Mouse (Mus musculus): Measurements from ENCODE around the gene Tanc1. TPM values are rescaled to one million over a fixed set of nuclear protein-coding genes. Genes with fewer than 3 reads are reported as not detected.
A peak's percentile ranks its signal among the peaks of the same experiment; 100 is the strongest.
"Not testable (repeated sequence)": the region's sequence is repeated elsewhere in the genome, so short reads cannot be mapped to it uniquely, and the experiment has no call there.

The Tanc1 gene
- polyA plus RNA-seq, 1 experiment from 2014 or later = 27.3 TPM

DNA sequence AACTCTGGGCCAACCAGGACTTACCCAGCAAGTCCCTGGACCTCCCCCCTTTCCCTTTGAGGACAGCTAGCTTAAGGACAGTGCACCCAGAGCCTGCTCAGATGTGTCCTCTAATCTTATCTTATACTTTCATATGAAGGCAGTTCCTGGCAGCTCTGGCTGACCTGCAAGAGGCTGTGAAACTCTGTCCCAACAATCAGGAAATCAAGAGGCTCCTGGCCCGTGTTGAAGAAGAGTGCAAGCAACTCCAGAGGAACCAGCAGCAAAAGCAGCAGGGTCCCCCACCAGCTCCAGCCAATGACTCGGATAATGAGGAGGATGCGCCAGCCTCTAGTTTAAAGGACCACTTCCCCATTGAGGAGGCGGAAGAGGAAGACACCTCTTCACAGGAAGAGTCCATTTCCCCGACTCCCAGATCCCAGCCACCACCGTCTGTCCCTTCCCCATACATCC lies 230.7 kb downstream of the Tanc1 start:
- WGBS = 66% methylated on average over 6 of the region's 6 CpGs
- no peak for ATAC-seq (replicated peaks; ENCODE audit: extremely low read depth, insufficient read depth, low FRiP score)
- Histone ChIP-seq H3K9me3 (replicated peaks; ENCODE audit: control insufficient read depth, low read length) (no peaks in the 10 kb centered on the region), H3K36me3 (ENCODE audit: control insufficient read depth, insufficient read depth) (peaks cover 42% of the 10 kb centered on the region), H3K27me3 (ENCODE audit: control insufficient read depth, insufficient read depth, low read length) (no peaks in the 10 kb centered on the region), H3K4me2 (ENCODE audit: low read depth, low read length) (no peak overlapping the region), H3K27ac (ENCODE audit: low read length) (peak overlapping the region; percentile 35; the same call in 1 of the 2 replicates), H3K9ac (ENCODE audit: low read length) (peak overlapping the region; percentile 11; the same call in 1 of the 2 replicates), H3K4me3 (ENCODE audit: low read length) (no peak overlapping the region), H3K4me1 (ENCODE audit: control insufficient read depth, insufficient read depth, low read length) (peaks cover 23% of the 10 kb centered on the region)

DNA sequence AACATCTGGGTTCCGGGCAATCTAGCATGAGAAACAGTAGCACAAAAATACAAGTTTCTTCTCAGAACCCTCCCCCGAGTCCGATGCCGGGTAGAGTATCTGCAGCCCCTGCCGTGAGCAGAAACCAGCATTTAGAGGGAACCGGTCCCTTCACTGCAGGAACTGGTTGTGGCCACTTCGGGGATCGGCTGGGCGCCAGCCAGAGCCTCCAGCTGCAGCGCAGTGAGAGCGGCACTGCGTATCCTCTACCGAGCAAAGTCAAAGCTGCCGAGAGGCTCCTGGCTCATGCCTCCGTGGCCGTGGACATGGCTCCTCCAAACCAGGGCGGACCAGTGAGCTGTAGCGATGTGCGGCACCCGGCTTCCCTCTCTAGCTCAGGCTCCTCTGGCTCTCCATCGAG lies 231.3 kb downstream of the Tanc1 start:
- WGBS = 87% methylated on average over 21 of the region's 21 CpGs
- Histone ChIP-seq H3K4me3 (ENCODE audit: low read length) (no peak overlapping the region), H3K27ac (ENCODE audit: low read length) (no peak overlapping the region), H3K9ac (ENCODE audit: low read length) (no peak overlapping the region), H3K4me1 (ENCODE audit: control insufficient read depth, insufficient read depth, low read length) (peaks cover 23% of the 10 kb centered on the region), H3K9me3 (replicated peaks; ENCODE audit: control insufficient read depth, low read length) (no peaks in the 10 kb centered on the region), H3K36me3 (ENCODE audit: control insufficient read depth, insufficient read depth) (peaks cover 37% of the 10 kb centered on the region), H3K27me3 (ENCODE audit: control insufficient read depth, insufficient read depth, low read length) (no peaks in the 10 kb centered on the region), H3K4me2 (ENCODE audit: low read depth, low read length) (no peak overlapping the region)
- no peak for ATAC-seq (replicated peaks; ENCODE audit: extremely low read depth, insufficient read depth, low FRiP score)

DNA sequence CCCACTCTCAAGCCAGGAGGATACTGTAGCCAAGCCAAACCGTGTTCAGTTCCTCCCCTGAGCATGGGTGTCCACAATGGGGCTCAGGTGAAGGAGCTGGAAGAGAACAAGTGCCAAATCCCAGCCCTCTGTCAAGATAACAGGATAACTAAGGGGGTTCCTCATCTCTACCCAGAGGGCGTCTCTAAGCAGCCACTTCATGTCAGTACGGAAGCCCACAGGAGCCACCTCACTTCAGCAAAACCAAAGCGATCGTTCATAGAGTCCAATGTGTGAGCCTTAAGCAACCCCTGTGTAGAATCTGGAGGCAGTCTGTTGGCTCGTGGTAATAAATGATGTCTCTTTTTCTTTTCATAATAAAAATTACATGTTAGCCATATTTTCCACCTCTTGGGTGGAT lies 232.0 kb downstream of the Tanc1 start:
- Histone ChIP-seq H3K27ac (ENCODE audit: low read length) (no peak overlapping the region), H3K4me1 (ENCODE audit: control insufficient read depth, insufficient read depth, low read length) (peaks cover 23% of the 10 kb centered on the region), H3K36me3 (ENCODE audit: control insufficient read depth, insufficient read depth) (peaks cover 36% of the 10 kb centered on the region), H3K4me2 (ENCODE audit: low read depth, low read length) (no peak overlapping the region), H3K27me3 (ENCODE audit: control insufficient read depth, insufficient read depth, low read length) (no peaks in the 10 kb centered on the region), H3K9ac (ENCODE audit: low read length) (no peak overlapping the region), H3K9me3 (replicated peaks; ENCODE audit: control insufficient read depth, low read length) (no peaks in the 10 kb centered on the region), H3K4me3 (ENCODE audit: low read length) (no peak overlapping the region)
- no peak for ATAC-seq (replicated peaks; ENCODE audit: extremely low read depth, insufficient read depth, low FRiP score)
- WGBS = 84% methylated on average over 6 of the region's 6 CpGs

DNA sequence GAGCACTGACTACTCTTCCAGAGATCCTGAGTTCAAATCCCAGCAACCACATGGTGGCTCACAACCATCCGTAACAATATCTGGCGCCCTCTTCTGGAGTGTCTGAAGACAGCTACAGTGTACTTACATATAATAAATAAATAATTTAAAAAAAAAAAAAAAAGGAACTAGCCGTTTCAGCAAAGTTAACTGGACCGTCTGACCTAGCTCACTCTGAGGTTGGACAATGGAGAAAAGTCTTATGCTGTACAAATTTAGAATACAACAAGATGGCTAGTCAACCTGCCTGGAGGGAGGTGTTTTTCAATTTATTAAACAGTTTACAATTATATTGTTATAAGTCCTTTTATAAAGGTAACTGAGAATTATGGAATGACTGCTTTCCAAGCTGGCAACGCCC lies 240.0 kb downstream of the Tanc1 start:
- not testable (repeated sequence) for H3K9me3 ChIP-seq (replicated peaks; ENCODE audit: control insufficient read depth, low read length); H3K27ac ChIP-seq (ENCODE audit: low read length); H3K36me3 ChIP-seq (ENCODE audit: control insufficient read depth, insufficient read depth); H3K4me2 ChIP-seq (ENCODE audit: low read depth, low read length); H3K27me3 ChIP-seq (ENCODE audit: control insufficient read depth, insufficient read depth, low read length); ATAC-seq (replicated peaks; ENCODE audit: extremely low read depth, insufficient read depth, low FRiP score); H3K4me1 ChIP-seq (ENCODE audit: control insufficient read depth, insufficient read depth, low read length); H3K4me3 ChIP-seq (ENCODE audit: low read length); H3K9ac ChIP-seq (ENCODE audit: low read length)
- 83% methylated on average over 3 of the region's 5 CpGs for WGBS

GRCm38 (mm10) chr2:59852916-59853315 lies 241.1 kb downstream of the Tanc1 start:
- 88% methylated on average over 11 of the region's 11 CpGs for WGBS
- no peak for ATAC-seq (replicated peaks; ENCODE audit: extremely low read depth, insufficient read depth, low FRiP score)
- Histone ChIP-seq H3K27me3 (ENCODE audit: control insufficient read depth, insufficient read depth, low read length) (no peaks in the 10 kb centered on the region), H3K36me3 (ENCODE audit: control insufficient read depth, insufficient read depth) (peaks cover 16% of the 10 kb centered on the region), H3K27ac (ENCODE audit: low read length) (no peak overlapping the region), H3K4me2 (ENCODE audit: low read depth, low read length) (no peak overlapping the region), H3K4me1 (ENCODE audit: control insufficient read depth, insufficient read depth, low read length) (no peaks in the 10 kb centered on the region), H3K9ac (ENCODE audit: low read length) (no peak overlapping the region), H3K4me3 (ENCODE audit: low read length) (no peak overlapping the region), H3K9me3 (replicated peaks; ENCODE audit: control insufficient read depth, low read length) (no peaks in the 10 kb centered on the region)

GRCm38 (mm10) chr2:59853543-59853942 lies 241.7 kb downstream of the Tanc1 start:
- no peak for ATAC-seq (replicated peaks; ENCODE audit: extremely low read depth, insufficient read depth, low FRiP score)
- Histone ChIP-seq H3K4me3 (ENCODE audit: low read length) (no peak overlapping the region), H3K9me3 (replicated peaks; ENCODE audit: control insufficient read depth, low read length) (no peaks in the 10 kb centered on the region), H3K4me2 (ENCODE audit: low read depth, low read length) (no peak overlapping the region), H3K9ac (ENCODE audit: low read length) (no peak overlapping the region), H3K27me3 (ENCODE audit: control insufficient read depth, insufficient read depth, low read length) (no peaks in the 10 kb centered on the region), H3K27ac (ENCODE audit: low read length) (no peak overlapping the region), H3K4me1 (ENCODE audit: control insufficient read depth, insufficient read depth, low read length) (no peaks in the 10 kb centered on the region), H3K36me3 (ENCODE audit: control insufficient read depth, insufficient read depth) (peaks cover 18% of the 10 kb centered on the region)
- 81% methylated on average over 10 of the region's 10 CpGs for WGBS

DNA sequence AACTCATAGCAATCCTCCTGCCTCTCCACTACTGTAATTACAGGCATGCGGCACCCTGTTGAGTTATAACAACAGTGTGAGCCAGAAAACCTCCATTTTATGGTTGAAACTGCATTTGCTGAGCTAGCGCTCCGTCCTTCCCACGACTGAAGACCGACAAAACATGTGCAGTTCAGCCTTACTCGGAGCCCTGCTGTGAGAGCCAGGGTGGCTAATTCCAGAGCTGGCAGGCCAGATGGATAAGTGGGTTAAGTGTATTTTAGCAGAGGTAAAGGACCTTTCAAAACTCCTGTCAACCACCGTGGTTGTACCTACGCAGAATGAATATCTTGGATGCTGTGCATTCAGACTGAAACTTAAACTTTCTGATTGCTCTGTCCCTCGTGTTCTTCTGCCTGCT lies 242.5 kb downstream of the Tanc1 start:
- no peaks in the 10 kb centered on the region for H3K27me3 ChIP-seq (ENCODE audit: control insufficient read depth, insufficient read depth, low read length)
- no peak for ATAC-seq (replicated peaks; ENCODE audit: extremely low read depth, insufficient read depth, low FRiP score)
- no peak overlapping the region for H3K4me2 ChIP-seq (ENCODE audit: low read depth, low read length)
- no peaks in the 10 kb centered on the region for H3K9me3 ChIP-seq (replicated peaks; ENCODE audit: control insufficient read depth, low read length)
- peaks cover 18% of the 10 kb centered on the region for H3K36me3 ChIP-seq (ENCODE audit: control insufficient read depth, insufficient read depth)
- no peak overlapping the region for H3K4me3 ChIP-seq (ENCODE audit: low read length)
- no peak overlapping the region for H3K9ac ChIP-seq (ENCODE audit: low read length)
- 85% methylated on average over 9 of the region's 9 CpGs for WGBS
- H3K4me1 ChIP-seq (ENCODE audit: control insufficient read depth, insufficient read depth, low read length) = no peaks in the 10 kb centered on the region
- no peak overlapping the region for H3K27ac ChIP-seq (ENCODE audit: low read length)

DNA sequence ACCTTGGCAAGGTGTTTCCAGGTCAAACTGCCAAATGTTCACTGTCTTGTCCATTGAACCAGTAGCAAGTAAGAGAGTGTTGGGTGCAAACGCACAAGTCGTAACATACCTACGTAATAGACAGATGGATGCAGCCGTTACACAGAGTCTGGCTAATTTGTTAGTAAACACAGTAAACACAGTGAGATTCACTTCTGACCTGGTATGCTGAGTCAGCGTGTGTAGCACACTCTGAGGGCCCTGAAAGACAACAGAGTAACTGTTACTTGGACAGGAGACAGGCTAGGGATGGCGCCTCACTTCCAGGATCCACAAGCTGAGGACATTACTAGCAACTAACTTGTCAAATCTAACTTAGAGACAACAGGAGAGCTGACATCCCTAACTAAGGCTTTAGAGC lies 250.8 kb downstream of the Tanc1 start:
- no peaks in the 10 kb centered on the region for H3K27me3 ChIP-seq (ENCODE audit: control insufficient read depth, insufficient read depth, low read length)
- peaks cover 16% of the 10 kb centered on the region for H3K36me3 ChIP-seq (ENCODE audit: control insufficient read depth, insufficient read depth)
- ATAC-seq (replicated peaks; ENCODE audit: extremely low read depth, insufficient read depth, low FRiP score) = no peak
- no peak overlapping the region for H3K9ac ChIP-seq (ENCODE audit: low read length)
- no peak overlapping the region for H3K4me2 ChIP-seq (ENCODE audit: low read depth, low read length)
- no peaks in the 10 kb centered on the region for H3K9me3 ChIP-seq (replicated peaks; ENCODE audit: control insufficient read depth, low read length)
- H3K4me3 ChIP-seq (ENCODE audit: low read length) = no peak overlapping the region
- 92% methylated on average over 6 of the region's 6 CpGs for WGBS
- H3K4me1 ChIP-seq (ENCODE audit: control insufficient read depth, insufficient read depth, low read length) = no peaks in the 10 kb centered on the region
- H3K27ac ChIP-seq (ENCODE audit: low read length) = no peak overlapping the region

DNA sequence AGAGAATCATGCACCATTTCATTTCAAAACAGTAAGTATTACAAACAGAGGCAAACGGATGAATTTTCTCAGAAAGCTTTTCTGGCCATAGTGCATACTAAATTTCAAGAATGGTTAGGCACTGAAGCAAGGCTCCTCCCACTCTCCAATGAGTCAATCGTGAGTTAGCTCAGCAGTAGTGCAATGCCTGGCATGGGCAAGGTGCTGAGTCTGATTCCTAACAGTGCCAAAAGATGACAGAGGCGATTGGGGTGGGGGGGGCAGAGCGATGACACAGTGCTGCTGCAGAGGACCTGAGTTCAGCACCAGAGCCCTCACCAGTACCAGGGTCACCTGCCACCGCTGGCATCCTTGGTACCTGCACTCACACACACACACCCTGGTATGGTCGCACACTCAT lies 258.7 kb downstream of the Tanc1 start:
- Histone ChIP-seq H3K4me1 (ENCODE audit: control insufficient read depth, insufficient read depth, low read length) (no peaks in the 10 kb centered on the region), H3K27ac (ENCODE audit: low read length) (no peak overlapping the region), H3K36me3 (ENCODE audit: control insufficient read depth, insufficient read depth) (peaks cover 23% of the 10 kb centered on the region), H3K9me3 (replicated peaks; ENCODE audit: control insufficient read depth, low read length) (0 out of 2 replicates have a peak, but pooled peaks cover 3% of the 10 kb centered on the region), H3K27me3 (ENCODE audit: control insufficient read depth, insufficient read depth, low read length) (no peaks in the 10 kb centered on the region), H3K4me3 (ENCODE audit: low read length) (no peak overlapping the region), H3K4me2 (ENCODE audit: low read depth, low read length) (no peak overlapping the region), H3K9ac (ENCODE audit: low read length) (no peak overlapping the region)
- 85% methylated on average over 6 of the region's 6 CpGs for WGBS
- ATAC-seq (replicated peaks; ENCODE audit: extremely low read depth, insufficient read depth, low FRiP score) = no peak

Data from heart, embryonic 16.5 days (tissue).